Mouse (Mus musculus): ENCODE results near the gene Rab22a.
"Not testable (repeated sequence)": the region's sequence is repeated elsewhere in the genome, so short reads cannot be mapped to it uniquely, and the experiment has no call there.

Gene Rab22a

GRCm38 (mm10) chr2:173659057-173659925, at the start of gene Rab22a:
Gene Rab22a, plus strand, starts transcription at chr2:173659760.
- peak; percentile 96 to 99 for DNase-seq

GRCm38 (mm10) chr2:173615378-173616081, 44.0 kb upstream of the Rab22a start:
- no peak for DNase-seq

- DNase-seq = no peak
Observed at GRCm38 (mm10) chr2:173616156-173616555, 43.4 kb upstream of the Rab22a start.

GRCm38 (mm10) chr2:173619132-173619531, 40.4 kb upstream of the Rab22a start:
- DNase-seq = no peak

GRCm38 (mm10) chr2:173620645-173621044, 38.9 kb upstream of the Rab22a start:
- DNase-seq = no peak

- DNase-seq = no peak
Observed at GRCm38 (mm10) chr2:173622173-173622601, 37.4 kb upstream of the Rab22a start.

GRCm38 (mm10) chr2:173624667-173625066, 34.9 kb upstream of the Rab22a start:
- no peak for DNase-seq

GRCm38 (mm10) chr2:173625786-173626185, 33.8 kb upstream of the Rab22a start:
- DNase-seq = no peak

- DNase-seq = not testable (repeated sequence)
Observed at GRCm38 (mm10) chr2:173634106-173634505, 25.5 kb upstream of the Rab22a start.

- DNase-seq = no peak
Observed at GRCm38 (mm10) chr2:173641370-173641769, 18.2 kb upstream of the Rab22a start.

- no peak for DNase-seq
Observed at GRCm38 (mm10) chr2:173642262-173642999, 17.1 kb upstream of the Rab22a start.

- no peak for DNase-seq
Observed at GRCm38 (mm10) chr2:173647197-173647911, 12.2 kb upstream of the Rab22a start.

GRCm38 (mm10) chr2:173649762-173650161, 9.8 kb upstream of the Rab22a start:
- DNase-seq = no peak

GRCm38 (mm10) chr2:173653526-173653925, 6.0 kb upstream of the Rab22a start:
- DNase-seq = no peak

GRCm38 (mm10) chr2:173657736-173658135, 1.8 kb upstream of the Rab22a start:
- DNase-seq = no peak

- DNase-seq = no peak
Observed at GRCm38 (mm10) chr2:173658517-173658916, 1.0 kb upstream of the Rab22a start.

GRCm38 (mm10) chr2:173659926-173660684, 545 bp downstream of the Rab22a start:
- DNase-seq = no peak

GRCm38 (mm10) chr2:173662255-173662950, 2.8 kb downstream of the Rab22a start:
- DNase-seq = no peak

GRCm38 (mm10) chr2:173664736-173665135, 5.2 kb downstream of the Rab22a start:
- no peak for DNase-seq

- no peak for DNase-seq
Observed at GRCm38 (mm10) chr2:173665271-173665670, 5.7 kb downstream of the Rab22a start.

GRCm38 (mm10) chr2:173666876-173667275, 7.3 kb downstream of the Rab22a start:
- no peak for DNase-seq

Measured in spleen, adult 18-20 months (tissue).